Mouse (Mus musculus) spleen, adult 2 months (tissue): ENCODE measurements around the gene Snx29. TPM values are rescaled to one million over a fixed set of nuclear protein-coding genes. Genes with fewer than 3 reads are reported as not detected.

ENCODE experiments used
- DNase-seq, 2 experiments: peaks; one replicate each; pipeline versions ENCODE4 v3.0.0 to v3.0.0-alpha.2; 2012 to 2021; ENCODE audit warnings: low spot score in 2 of 2, low read depth in 1 of 2
- H3K27ac ChIP-seq: fragments of 200-500 bp; 2 replicates; pipeline ENCODE4 v1.5.1; 2012; ENCODE audit warnings: low read length, inconsistent platforms; ENCODE audit not compliant: insufficient read depth
- H3K27me3 ChIP-seq: fragments of 200-500 bp; 2 replicates; pipeline ENCODE4 v1.6.1; 2012; ENCODE audit warnings: mild to moderate bottlenecking, moderate library complexity, low read length, inconsistent platforms; ENCODE audit not compliant: control insufficient read depth, insufficient read depth
- H3K36me3 ChIP-seq: fragments of 200-500 bp; 2 replicates; pipeline ENCODE4 v1.6.1; 2012; ENCODE audit warnings: mild to moderate bottlenecking, low read length, inconsistent platforms; ENCODE audit not compliant: control insufficient read depth, insufficient read depth
- H3K4me1 ChIP-seq: fragments of 200-500 bp; 2 replicates; pipeline ENCODE4 v1.6.1; 2011; ENCODE audit warnings: inconsistent platforms; ENCODE audit not compliant: control insufficient read depth, insufficient read depth, insufficient read length
- H3K4me3 ChIP-seq: fragments of 200-500 bp; 2 replicates; pipeline ENCODE4 v1.5.1; 2011; ENCODE audit warnings: mild to moderate bottlenecking, inconsistent platforms; ENCODE audit not compliant: insufficient read depth, insufficient read length; ENCODE audit errors: extremely low read depth
- CTCF ChIP-seq: fragments of 200-500 bp; IDR thresholded peaks from 2 replicates; pipeline ENCODE4 v1.5.1; 2011; ENCODE audit warnings: mild to moderate bottlenecking, inconsistent platforms; ENCODE audit not compliant: insufficient read depth, insufficient read length, insufficient replicate concordance; ENCODE audit errors: extremely low read depth
- POLR2A ChIP-seq: fragments of 200-500 bp; IDR thresholded peaks from 2 replicates; pipeline ENCODE4 v1.6.1; 2011; ENCODE audit warnings: low read depth, low read length, inconsistent platforms
- WGBS: fragments of 180-500 bp; shearing (Covaris S2); methylation state at CpG from one replicate; pipeline ENCODE4 v1.1.7; 2018; 5-methylcytosine and 5-hydroxymethylcytosine counted together
- polyA plus RNA-seq: library from polyadenylated mRNA; depleted of rRNA; stranded (reverse); fragments of >200 nt; gene quantifications from 2 replicates; pipeline ENCODE4 v1.2.3, GENCODE M21; 2012

The Snx29 gene
- polyA plus RNA-seq, 1 experiment, result 13.6 TPM

- Histone ChIP-seq H3K27me3 (no peaks in the 10 kb centered on the region), H3K4me1 (no peaks in the 10 kb centered on the region), H3K27ac (no peak overlapping the region), H3K36me3 (peaks cover 9% of the 10 kb centered on the region), H3K4me3 (no peak overlapping the region)
- TF ChIP-seq POLR2A, result no peak
- WGBS, result 92% methylated on average over 6 of the region's 6 CpGs
- DNase-seq, result no peak
These were observed 107.8 kb downstream of the Snx29 start for GRCm38 (mm10) chr16:11430520-11430919.

DNA sequence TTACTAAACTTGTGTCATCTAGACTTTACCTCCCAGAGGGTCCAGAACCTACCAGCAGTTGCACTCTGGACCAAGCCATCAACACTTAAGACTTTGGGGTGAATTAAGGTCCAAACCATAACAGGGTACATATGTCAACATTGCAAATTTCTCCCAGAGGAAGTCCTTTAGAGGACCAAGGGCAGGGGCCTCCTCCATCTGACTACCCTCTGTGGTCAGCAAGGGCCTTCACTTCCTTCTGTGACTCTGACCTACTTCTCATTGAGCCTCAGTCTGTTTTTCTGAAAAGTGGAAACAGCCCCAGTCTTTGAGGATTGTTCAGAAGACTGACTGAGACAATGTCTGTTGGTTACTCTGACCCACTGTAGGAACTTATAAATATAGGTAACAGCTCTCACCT is 111.1 kb downstream of the Snx29 start:
- Histone ChIP-seq H3K27ac (no peak overlapping the region), H3K4me1 (no peaks in the 10 kb centered on the region), H3K4me3 (no peak overlapping the region), H3K36me3 (peaks cover 8% of the 10 kb centered on the region), H3K27me3 (no peaks in the 10 kb centered on the region)
- no peak for TF ChIP-seq CTCF
- no peak for TF ChIP-seq POLR2A
- no peak for DNase-seq

- H3K27ac ChIP-seq, result no peak overlapping the region
- peaks cover 10% of the 10 kb centered on the region; the same call in 1 of the 2 replicates for H3K36me3 ChIP-seq
- H3K4me1 ChIP-seq, result no peaks in the 10 kb centered on the region
- WGBS, result 87% methylated on average over 3 of the region's 3 CpGs
- no peak for TF ChIP-seq POLR2A
- TF ChIP-seq CTCF, result no peak
- DNase-seq, result no peak
- H3K27me3 ChIP-seq, result no peaks in the 10 kb centered on the region
- no peak overlapping the region for H3K4me3 ChIP-seq
These were observed 114.9 kb downstream of the Snx29 start for GRCm38 (mm10) chr16:11437641-11438040.

GRCm38 (mm10) chr16:11439417-11439816 is 116.7 kb downstream of the Snx29 start:
- 86% methylated on average over 6 of the region's 6 CpGs for WGBS
- DNase-seq, result no peak
- Histone ChIP-seq H3K4me1 (no peaks in the 10 kb centered on the region), H3K27me3 (no peaks in the 10 kb centered on the region), H3K4me3 (no peak overlapping the region), H3K36me3 (peaks cover 12% of the 10 kb centered on the region; the same call in 1 of the 2 replicates), H3K27ac (no peak overlapping the region)
- TF ChIP-seq POLR2A (no peak), CTCF (no peak)

GRCm38 (mm10) chr16:11441616-11442015 is 118.9 kb downstream of the Snx29 start:
- Histone ChIP-seq H3K27ac (no peak overlapping the region), H3K27me3 (no peaks in the 10 kb centered on the region), H3K36me3 (peaks cover 18% of the 10 kb centered on the region; the same call in 1 of the 2 replicates), H3K4me1 (no peaks in the 10 kb centered on the region), H3K4me3 (no peak overlapping the region)
- TF ChIP-seq POLR2A (no peak), CTCF (no peak)
- no peak for DNase-seq
- 21% methylated on average over 4 of the region's 4 CpGs for WGBS

DNA sequence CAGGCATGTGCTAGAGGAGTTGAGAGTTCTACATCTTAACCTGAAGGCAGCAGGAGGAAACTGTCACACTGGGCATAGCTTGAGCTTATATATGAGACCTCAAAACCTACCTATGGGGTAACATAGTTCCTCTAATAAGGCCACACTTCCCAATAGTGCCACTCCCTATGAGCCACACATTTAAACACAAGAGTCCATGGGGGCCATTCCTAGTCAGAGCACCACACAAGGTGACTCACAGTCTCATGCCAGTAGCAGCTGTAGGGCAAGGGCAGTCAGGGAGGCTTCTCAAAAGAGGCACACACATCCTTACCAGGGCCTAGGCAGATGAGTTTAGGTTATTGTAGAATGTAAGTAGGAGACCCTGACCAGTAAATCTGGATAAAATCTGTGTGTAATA is 119.8 kb downstream of the Snx29 start:
- peaks cover 22% of the 10 kb centered on the region; the same call in 1 of the 2 replicates for H3K36me3 ChIP-seq
- H3K4me1 ChIP-seq, result no peaks in the 10 kb centered on the region
- H3K27me3 ChIP-seq, result no peaks in the 10 kb centered on the region
- no peak for TF ChIP-seq POLR2A
- TF ChIP-seq CTCF, result no peak
- DNase-seq, result no peak
- H3K27ac ChIP-seq, result no peak overlapping the region
- H3K4me3 ChIP-seq, result no peak overlapping the region

DNA sequence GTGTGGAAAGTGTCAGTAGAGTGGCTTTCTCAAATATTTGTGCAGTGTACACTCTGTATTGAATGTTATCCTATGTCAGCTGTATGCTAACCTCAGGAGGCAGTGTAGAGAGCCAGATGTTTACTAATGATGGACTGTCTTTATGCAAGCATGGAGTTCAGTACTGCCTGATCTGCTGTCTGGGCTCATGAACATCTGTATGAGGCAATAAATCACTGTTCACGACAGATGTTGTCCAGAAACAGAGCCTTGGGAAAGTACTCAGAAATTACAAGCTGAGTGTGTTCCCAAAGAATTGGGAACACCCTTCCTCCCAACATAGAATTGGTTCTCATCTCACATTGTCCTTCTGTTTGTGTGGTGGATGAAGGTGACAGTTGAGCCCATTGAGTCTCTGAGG is 121.9 kb downstream of the Snx29 start:
- H3K4me3 ChIP-seq, result no peak overlapping the region
- no peaks in the 10 kb centered on the region for H3K4me1 ChIP-seq
- 86% methylated on average over 1 of the region's 1 CpGs for WGBS
- H3K36me3 ChIP-seq, result peaks cover 26% of the 10 kb centered on the region
- no peak for TF ChIP-seq CTCF
- no peak for DNase-seq
- no peak overlapping the region for H3K27ac ChIP-seq
- no peaks in the 10 kb centered on the region for H3K27me3 ChIP-seq

- Histone ChIP-seq H3K4me1 (no peaks in the 10 kb centered on the region), H3K27ac (no peak overlapping the region), H3K27me3 (no peaks in the 10 kb centered on the region), H3K4me3 (no peak overlapping the region), H3K36me3 (peaks cover 28% of the 10 kb centered on the region)
- 94% methylated on average over 4 of the region's 4 CpGs for WGBS
- no peak for DNase-seq
- no peak for TF ChIP-seq CTCF
- TF ChIP-seq POLR2A, result no peak
These were observed 124.3 kb downstream of the Snx29 start for GRCm38 (mm10) chr16:11446977-11447376.
